Mouse (Mus musculus) embryonic fibroblast, embryonic 13.5 days (primary cell): ENCODE measurements around the gene Kdm5a. TPM values are rescaled to one million over a fixed set of nuclear protein-coding genes. Genes with fewer than 3 reads are reported as not detected.

ENCODE experiments used
- H3K27ac ChIP-seq: 2 replicates; pipeline ENCODE4 v1.5.1; 2012; ENCODE audit warnings: low read length, control low read depth, inconsistent platforms; ENCODE audit not compliant: insufficient read depth
- H3K4me1 ChIP-seq: 2 replicates; pipeline ENCODE4 v1.6.1; 2011; ENCODE audit warnings: low read length; ENCODE audit not compliant: control insufficient read depth, insufficient read depth
- H3K4me3 ChIP-seq: 2 replicates; pipeline ENCODE4 v1.5.1; 2011; ENCODE audit warnings: mild to moderate bottlenecking, control low read depth, low read length; ENCODE audit not compliant: insufficient read depth
- CTCF ChIP-seq: IDR thresholded peaks from 2 replicates; pipeline ENCODE4 v1.5.1; 2011; ENCODE audit warnings: mild to moderate bottlenecking, control low read depth, low read length, moderate library complexity, borderline replicate concordance; ENCODE audit not compliant: insufficient read depth
- POLR2A ChIP-seq: IDR thresholded peaks from 2 replicates; pipeline ENCODE4 v1.6.1; 2011; ENCODE audit warnings: low read depth, mild to moderate bottlenecking, control low read depth, low read length, moderate library complexity
- polyA plus RNA-seq: library from polyadenylated mRNA; stranded (reverse); fragments of >200 nt; gene quantifications from 2 replicates; pipeline ENCODE4 v1.2.4, GENCODE M21; 2011; ENCODE audit warnings: low read depth; ENCODE audit not compliant: missing spikeins, insufficient read length

The Kdm5a gene
- polyA plus RNA-seq, 1 experiment: 45.3 TPM

DNA sequence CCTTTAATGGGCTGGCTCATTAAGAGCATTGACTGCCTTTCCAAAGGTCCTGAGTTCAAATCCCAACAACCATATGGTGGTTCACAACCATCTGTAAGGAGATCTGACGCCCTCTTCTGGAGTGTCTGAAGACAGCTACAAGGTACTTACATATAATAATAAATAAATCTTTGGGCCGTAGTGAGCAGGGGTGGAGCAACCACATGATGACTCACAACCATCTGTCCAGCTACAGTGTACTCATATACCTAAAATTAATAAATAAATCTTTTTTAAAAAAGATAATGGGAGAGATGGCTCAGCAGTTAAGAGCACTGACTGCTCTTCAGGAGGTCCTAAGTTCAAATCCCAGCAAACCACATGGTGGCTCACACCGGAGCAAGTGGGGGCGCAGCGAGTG is 93.8 kb downstream of the Kdm5a start:
- Histone ChIP-seq H3K27ac (no peak overlapping the region), H3K4me3 (no peak overlapping the region), H3K4me1 (peaks cover 5% of the 10 kb centered on the region; the same call in 1 of the 2 replicates)
- TF ChIP-seq POLR2A (no peak), CTCF (no peak)

DNA sequence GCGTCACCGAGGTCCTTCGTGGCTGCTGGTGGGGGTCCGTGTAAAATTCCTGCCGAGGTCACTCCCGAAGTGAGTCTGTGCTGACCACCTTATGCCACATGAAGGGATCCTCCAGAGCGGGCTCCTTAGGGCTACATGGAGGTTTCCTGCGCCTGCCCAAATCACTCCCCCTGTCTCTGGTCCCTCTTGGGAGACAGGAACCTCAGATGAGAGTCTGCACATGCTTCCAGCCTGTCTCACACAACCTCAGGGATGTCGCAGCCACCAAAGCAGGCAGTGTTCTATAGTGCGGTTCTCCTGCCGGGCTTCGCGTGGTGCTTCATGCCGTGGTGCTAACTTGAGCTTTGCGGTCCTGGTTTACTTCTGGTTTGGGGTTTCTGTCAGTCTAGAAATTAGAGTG is 97.3 kb downstream of the Kdm5a start:
- TF ChIP-seq CTCF (no peak), POLR2A (no peak)
- H3K4me3 ChIP-seq: no peak overlapping the region
- H3K4me1 ChIP-seq: peaks cover 3% of the 10 kb centered on the region; the same call in 1 of the 2 replicates
- H3K27ac ChIP-seq: no peak overlapping the region

- Histone ChIP-seq H3K27ac (no peak overlapping the region), H3K4me1 (peaks cover 3% of the 10 kb centered on the region; the same call in 1 of the 2 replicates), H3K4me3 (no peak overlapping the region)
- TF ChIP-seq CTCF (no peak), POLR2A (no peak)
These were observed 98.3 kb downstream of the Kdm5a start for GRCm38 (mm10) chr6:120462251-120462650.

DNA sequence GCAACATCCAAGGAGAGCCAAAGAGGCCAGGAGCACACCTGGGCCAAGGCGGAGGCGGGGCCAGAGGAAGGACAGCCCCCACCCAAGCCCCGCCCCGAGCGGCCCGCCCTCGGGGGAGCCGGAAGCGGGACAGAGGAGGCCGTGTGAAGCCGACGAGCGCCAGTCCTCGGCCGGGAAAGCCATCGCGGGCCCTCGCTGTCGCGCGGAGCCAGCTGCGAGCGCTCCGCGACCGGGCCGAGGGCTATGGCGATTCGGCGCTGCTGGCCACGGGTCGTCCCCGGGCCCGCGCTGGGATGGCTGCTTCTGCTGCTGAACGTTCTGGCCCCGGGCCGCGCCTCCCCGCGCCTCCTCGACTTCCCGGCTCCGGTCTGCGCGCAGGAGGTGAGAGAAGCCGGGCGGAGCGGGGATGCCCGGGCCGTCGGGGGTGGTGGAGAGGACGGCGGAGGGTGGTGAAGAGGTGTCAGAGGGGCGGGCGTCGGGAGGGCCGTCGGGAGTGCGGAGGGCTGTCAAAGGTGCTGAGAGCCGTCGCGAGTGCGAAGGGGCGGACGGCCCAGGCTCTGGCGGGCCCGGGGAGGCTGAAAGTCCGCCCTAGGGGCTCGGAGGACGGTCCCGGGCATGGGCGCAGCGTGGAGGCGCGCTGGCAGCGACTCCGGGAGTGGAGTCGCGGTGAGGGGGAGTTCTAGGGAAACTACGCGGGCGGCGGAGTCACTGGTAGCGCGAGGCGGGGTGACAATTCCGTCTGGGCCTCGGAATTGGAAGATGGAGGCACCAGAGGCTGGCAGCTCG is 99.4 kb downstream of the Kdm5a start, which contains the start of gene Il17ra:
Il17ra (plus strand) TSS at position 162 of the 786 bp plus-strand sequence.
- H3K27ac ChIP-seq: no peak within 1 kb of the TSS
- no peak for TF ChIP-seq CTCF
- peak; percentile 72 for TF ChIP-seq POLR2A

GRCm38 (mm10) chr6:120463884-120464283 is 100.0 kb downstream of the Kdm5a start:
- Histone ChIP-seq H3K4me1 (peaks cover 3% of the 10 kb centered on the region; the same call in 1 of the 2 replicates), H3K4me3 (peak overlapping the region; percentile 71), H3K27ac (no peak overlapping the region)
- TF ChIP-seq POLR2A (no peak), CTCF (no peak)

More for the DNA sequence above, 99.4 kb downstream of the Kdm5a start, which contains the start of gene Il17ra:
- Histone ChIP-seq H3K4me3 (peak within 1 kb of the TSS; percentile 71), H3K4me1 (peaks cover 3% of the 10 kb centered on the region; the same call in 1 of the 2 replicates)

GRCm38 (mm10) chr6:120464406-120464939 is 100.5 kb downstream of the Kdm5a start:
- TF ChIP-seq POLR2A (no peak), CTCF (no peak)
- H3K4me1 ChIP-seq: peaks cover 3% of the 10 kb centered on the region; the same call in 1 of the 2 replicates
- H3K4me3 ChIP-seq: peak overlapping the region; percentile 71
- no peak overlapping the region for H3K27ac ChIP-seq

- Histone ChIP-seq H3K27ac (no peak overlapping the region), H3K4me3 (no peak overlapping the region), H3K4me1 (peaks cover 11% of the 10 kb centered on the region)
- TF ChIP-seq CTCF: no peak
- TF ChIP-seq POLR2A: no peak
These were observed 101.5 kb downstream of the Kdm5a start for GRCm38 (mm10) chr6:120465393-120465792.

DNA sequence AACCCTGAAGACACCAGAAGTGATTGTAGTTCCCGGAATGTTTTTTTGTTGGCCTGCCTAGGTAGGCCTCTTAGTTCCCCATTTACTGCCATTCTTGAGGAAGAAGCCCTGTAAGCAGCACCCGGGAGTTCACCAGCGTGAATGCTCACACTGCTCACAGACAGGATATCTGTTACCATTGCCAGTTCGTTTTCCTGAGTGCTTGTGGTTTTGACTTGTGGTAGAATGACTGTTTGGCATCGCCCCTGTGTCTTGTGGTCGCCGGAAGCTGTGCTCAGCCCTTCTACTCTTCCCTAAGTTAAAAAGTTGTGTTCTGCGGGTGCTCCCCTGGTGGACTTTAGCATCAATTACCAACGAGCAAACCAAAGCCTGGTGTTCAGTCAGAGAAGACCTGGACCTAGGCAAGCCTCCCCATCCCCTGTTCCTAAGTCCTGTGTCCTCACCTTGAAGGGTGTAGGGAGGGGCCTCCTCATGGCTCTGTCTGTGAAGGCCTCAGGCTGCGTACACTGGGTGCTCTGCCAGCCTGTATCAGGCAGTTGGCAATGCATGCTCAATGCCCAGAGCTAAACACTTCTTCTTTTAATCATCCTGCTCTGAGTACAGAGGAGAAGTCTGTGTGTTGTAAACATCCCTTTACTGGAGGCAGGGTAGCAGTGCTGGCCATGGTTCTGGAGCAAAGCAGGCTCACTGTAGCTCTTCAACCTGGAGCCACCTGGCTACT is 102.8 kb downstream of the Kdm5a start:
- TF ChIP-seq CTCF (no peak), POLR2A (no peak)
- H3K4me3 ChIP-seq: no peak overlapping the region
- H3K4me1 ChIP-seq: peaks cover 15% of the 10 kb centered on the region
- no peak overlapping the region for H3K27ac ChIP-seq

GRCm38 (mm10) chr6:120468259-120468658 is 104.3 kb downstream of the Kdm5a start:
- TF ChIP-seq POLR2A: no peak
- Histone ChIP-seq H3K27ac (no peak overlapping the region), H3K4me3 (no peak overlapping the region), H3K4me1 (peaks cover 15% of the 10 kb centered on the region)

- Histone ChIP-seq H3K4me1 (peaks cover 15% of the 10 kb centered on the region), H3K4me3 (no peak overlapping the region), H3K27ac (no peak overlapping the region)
- TF ChIP-seq CTCF (no peak), POLR2A (no peak)
These were observed 105.3 kb downstream of the Kdm5a start for GRCm38 (mm10) chr6:120469268-120469667.
